26 mouse cellular contexts compared by ENCODE assay signal in the genomic region with DNA sequence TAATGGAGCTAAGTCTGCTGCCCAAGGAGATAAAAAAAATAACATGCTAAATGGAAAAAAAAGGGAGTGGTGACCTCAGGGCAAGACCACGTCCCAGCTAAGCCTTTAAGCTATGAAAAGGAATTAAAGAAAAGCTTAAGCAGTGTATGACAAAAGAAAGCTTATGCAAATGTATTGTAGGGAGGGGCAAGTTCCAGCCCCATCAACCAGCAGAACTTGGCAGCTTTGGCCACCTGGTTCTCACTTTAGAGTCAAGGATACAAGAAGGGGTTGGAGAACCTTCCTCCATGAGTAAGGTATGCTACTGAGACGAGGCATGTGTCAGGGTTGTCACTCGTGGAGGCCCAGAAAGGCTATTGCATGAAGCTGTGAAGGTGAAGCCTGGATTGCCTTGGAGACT.
DNase-seq lines count a peak whose midpoint lies in the region; ATAC-seq and TF ChIP-seq lines count a peak whose summit lies in the region.
"Had no signal": no experiment of that assay in that cellular context is flagged by ENCODE, and none has a peak within 500 bp of the region (broad histone marks: within the 10 kb centered on the region; RNA-seq: fewer than 3 reads in every experiment).

No protein-coding gene starts in this region.

- ATAC-seq in midbrain, embryonic 11.5 days (ENCODE audit: low FRiP score): peak; percentile 89
- no peak for ATAC-seq in midbrain, embryonic 14.5 days (ENCODE audit: low FRiP score, low TSS enrichment)
- ATAC-seq: CD4-positive, CD25-positive, alpha-beta regulatory T cell, adult 4 months; forebrain, embryonic 16.5 days; intestine, embryonic 15.5 days; Patski had no signal

- WGBS in midbrain, embryonic 11.5 days: 30% methylated on average over 3 of the region's 3 CpGs
- WGBS in midbrain, embryonic 14.5 days: 23% methylated on average over 3 of the region's 3 CpGs

- in situ Hi-C loops in ES-E14 (cut with MboI; ENCODE audit: low sequenced_read_pairs in 2 of 2, unreplicated experiment in 2 of 2): no loop called here

- H3K27ac ChIP-seq in midbrain, embryonic 11.5 days (ENCODE audit: low read depth, low read length): no peak overlapping the region
- no peak overlapping the region for H3K27ac ChIP-seq in midbrain, embryonic 14.5 days (replicated peaks; ENCODE audit: low read depth, low read length)
- H3K27ac ChIP-seq in ES-E14 (ENCODE audit: insufficient read depth, low read depth, low read length, poor library complexity, severe bottlenecking): peak overlapping the region; percentile 58; the same call in 1 of the 2 replicates
- H3K27ac ChIP-seq: embryonic facial prominence, embryonic 12.5 days; embryonic facial prominence, embryonic 15.5 days; forebrain, embryonic 12.5 days; heart, adult 2 months; hindbrain, embryonic 12.5 days; hindbrain, embryonic 15.5 days; intestine, embryonic 15.5 days had no signal

- H3K9me3 ChIP-seq in midbrain, embryonic 11.5 days (ENCODE audit: control insufficient read depth, low read length): no peaks in the 10 kb centered on the region
- H3K9me3 ChIP-seq in midbrain, embryonic 14.5 days (ENCODE audit: control insufficient read depth, low read length): no peaks in the 10 kb centered on the region
- no peaks in the 10 kb centered on the region for H3K9me3 ChIP-seq in ES-E14 (ENCODE audit: control insufficient read depth, insufficient read depth, low read depth, low read length)
- H3K9me3 ChIP-seq: embryonic facial prominence, embryonic 12.5 days; embryonic facial prominence, embryonic 15.5 days; forebrain, embryonic 12.5 days; G1E; hindbrain, embryonic 12.5 days; hindbrain, embryonic 15.5 days; intestine, embryonic 15.5 days had no signal

- H3K4me1 ChIP-seq in midbrain, embryonic 11.5 days (ENCODE audit: control insufficient read depth, insufficient read depth, low read length): peaks cover 2% of the 10 kb centered on the region; the same call in 1 of the 2 replicates
- H3K4me1 ChIP-seq in midbrain, embryonic 14.5 days (ENCODE audit: control insufficient read depth, insufficient read depth, low read length): no peaks in the 10 kb centered on the region
- no peaks in the 10 kb centered on the region for H3K4me1 ChIP-seq in ES-E14 (ENCODE audit: control insufficient read depth in 2 of 2, insufficient read depth in 2 of 2, low read length in 2 of 2, poor library complexity in 1 of 2)
- H3K4me1 ChIP-seq: embryonic facial prominence, embryonic 12.5 days; embryonic facial prominence, embryonic 15.5 days; forebrain, embryonic 12.5 days; hindbrain, embryonic 12.5 days; hindbrain, embryonic 15.5 days; intestine, embryonic 15.5 days had no signal

- no peak for TF ChIP-seq CTCF in brain, embryonic 14.5 days (IDR thresholded peaks at IDR 0.05; ENCODE audit: borderline replicate concordance, extremely low read depth, insufficient read depth, insufficient read length)

- H3K27me3 ChIP-seq in midbrain, embryonic 11.5 days (ENCODE audit: control insufficient read depth, insufficient read depth, low read length): no peaks in the 10 kb centered on the region
- H3K27me3 ChIP-seq in midbrain, embryonic 14.5 days (ENCODE audit: control insufficient read depth, insufficient read depth, low read length): no peaks in the 10 kb centered on the region
- H3K27me3 ChIP-seq: embryonic facial prominence, embryonic 12.5 days; embryonic facial prominence, embryonic 15.5 days; hindbrain, embryonic 12.5 days; hindbrain, embryonic 15.5 days; intestine, embryonic 15.5 days had no signal

- H3K9ac ChIP-seq in midbrain, embryonic 11.5 days (ENCODE audit: low read length): no peak overlapping the region
- no peak overlapping the region for H3K9ac ChIP-seq in midbrain, embryonic 14.5 days (replicated peaks; ENCODE audit: low read length)
- H3K9ac ChIP-seq in ES-E14 (ENCODE audit: insufficient read depth, low read depth, low read length, poor library complexity, severe bottlenecking): no peak overlapping the region
- H3K9ac ChIP-seq: embryonic facial prominence, embryonic 12.5 days; embryonic facial prominence, embryonic 15.5 days; forebrain, embryonic 12.5 days; hindbrain, embryonic 12.5 days; hindbrain, embryonic 15.5 days; intestine, embryonic 15.5 days had no signal

- no peak for TF ChIP-seq POLR2A in brain, embryonic 14.5 days (IDR thresholded peaks at IDR 0.05; ENCODE audit: borderline replicate concordance, extremely low read depth, insufficient read depth, insufficient read length, poor library complexity, severe bottlenecking)

- DNase-seq in midbrain, embryonic 11.5 days (ENCODE audit: low spot score, missing footprints): no peak
- no peak for DNase-seq in midbrain, embryonic 14.5 days
- peak; percentile 51 for DNase-seq in ES-CJ7 (ENCODE audit: low read depth, low spot score)
- DNase-seq in ES-E14 (ENCODE audit: low read depth, low spot score): no peak
- DNase-seq in brain, embryonic 14.5 days (ENCODE audit: low read depth): peak; percentile 4
- DNase-seq in heart, adult 9 months (ENCODE audit: low spot score in 2 of 2): no peak
- DNase-seq: adrenal gland, postnatal 10 days; adrenal gland, postnatal 36 days; cerebellum, adult 11 months; cerebellum, adult 2 months; cerebellum, adult 9-11 months; cerebellum, postnatal 25 days; gastrocnemius, postnatal 10 days; gastrocnemius, postnatal 36 days; heart, adult 2 months had no signal

- H3K36me3 ChIP-seq in midbrain, embryonic 11.5 days (ENCODE audit: control insufficient read depth, insufficient read depth, low read length): no peaks in the 10 kb centered on the region
- H3K36me3 ChIP-seq in midbrain, embryonic 14.5 days (ENCODE audit: control insufficient read depth, insufficient read depth, low read length): no peaks in the 10 kb centered on the region
- H3K36me3 ChIP-seq in ES-E14 (ENCODE audit: control insufficient read depth, insufficient read depth, low read length, poor library complexity, severe bottlenecking): no peaks in the 10 kb centered on the region; the same call in 1 of the 2 replicates
- H3K36me3 ChIP-seq: embryonic facial prominence, embryonic 12.5 days; embryonic facial prominence, embryonic 15.5 days; forebrain, embryonic 12.5 days; G1E; hindbrain, embryonic 12.5 days; hindbrain, embryonic 15.5 days; intestine, embryonic 15.5 days had no signal

- H3K4me2 ChIP-seq in midbrain, embryonic 11.5 days: no peak overlapping the region
- no peak overlapping the region for H3K4me2 ChIP-seq in midbrain, embryonic 14.5 days (ENCODE audit: low read length)
- H3K4me2 ChIP-seq: embryonic facial prominence, embryonic 12.5 days; embryonic facial prominence, embryonic 15.5 days; forebrain, embryonic 12.5 days; heart, embryonic 11.5 days; hindbrain, embryonic 12.5 days; hindbrain, embryonic 15.5 days; intestine, embryonic 15.5 days had no signal

- H3K4me3 ChIP-seq in midbrain, embryonic 11.5 days (ENCODE audit: low read depth, low read length): no peak overlapping the region
- H3K4me3 ChIP-seq in midbrain, embryonic 14.5 days (replicated peaks; ENCODE audit: low read depth, low read length): no peak overlapping the region
- no peak overlapping the region for H3K4me3 ChIP-seq in ES-E14 (ENCODE audit: insufficient read depth in 1 of 2, low read depth in 1 of 2, low read length in 2 of 2, poor library complexity in 1 of 2, severe bottlenecking in 1 of 2)
- H3K4me3 ChIP-seq: embryonic facial prominence, embryonic 12.5 days; embryonic facial prominence, embryonic 15.5 days; forebrain, embryonic 12.5 days; heart, adult 2 months; hindbrain, embryonic 12.5 days; hindbrain, embryonic 15.5 days; intestine, embryonic 15.5 days had no signal

TF ChIP-seq in ES-E14, 5 proteins besides CTCF, POLR2A, EP300 and RAD21:
- peak; percentile 47; the same call in 1 of the 2 replicates for TF ChIP-seq ZNF384 (IDR thresholded peaks at IDR 0.05; ENCODE audit: low read depth, low read length)
- TF ChIP-seq ZC3H11A (IDR thresholded peaks at IDR 0.05; ENCODE audit: borderline replicate concordance, low read depth, low read length): no peak
- no peak for TF ChIP-seq CHD2 (IDR thresholded peaks at IDR 0.05; ENCODE audit: low read depth, low read length)
- no peak for TF ChIP-seq HCFC1 (IDR thresholded peaks at IDR 0.05; ENCODE audit: borderline replicate concordance, insufficient read depth, low read length)

Comparison
In these comparisons a context has a peak if more than half of its experiments do, and no peak if none do; other contexts are left out.
1. DNase-seq: peak in ES-CJ7 (single experiment) and brain, embryonic 14.5 days (single experiment); none in midbrain, embryonic 11.5 days (single experiment), midbrain, embryonic 14.5 days (single experiment), ES-E14 (single experiment) and heart, adult 9 months (0 of 2).